ENCODE assay signal across 20 mouse cellular contexts in the genomic region with DNA sequence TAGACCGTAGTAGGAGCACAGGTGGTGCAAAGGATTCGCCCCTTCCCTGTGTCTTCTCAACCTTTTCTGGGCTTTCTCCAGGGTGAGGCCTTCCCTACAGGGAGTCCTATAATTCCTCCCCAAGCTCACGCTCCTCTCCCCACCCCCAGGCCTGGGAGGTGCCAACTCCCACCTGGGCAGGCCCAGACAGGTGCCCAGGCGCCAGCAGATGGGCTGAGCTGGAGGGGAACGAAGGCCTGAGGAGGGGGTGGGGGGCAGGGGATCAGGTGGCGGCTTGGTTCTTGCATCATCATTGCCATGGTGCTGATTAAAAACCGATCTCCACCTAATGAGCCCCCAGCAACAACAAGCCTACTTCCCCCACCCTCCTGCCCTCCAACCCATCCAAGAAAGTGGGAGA. TPM values are rescaled to one million over a fixed set of nuclear protein-coding genes. Genes with fewer than 3 reads are reported as not detected.
DNase-seq lines count a peak whose midpoint lies in the region; ATAC-seq lines count a peak whose summit lies in the region.
"Had no signal": no experiment of that assay in that cellular context is flagged by ENCODE, and none has a peak within 500 bp of the region (broad histone marks: within the 10 kb centered on the region; RNA-seq: fewer than 3 reads in every experiment).

No protein-coding gene starts in this region.

- H3K27me3 ChIP-seq in midbrain, embryonic 11.5 days (ENCODE audit: control insufficient read depth, insufficient read depth, low read length), result peaks cover 10% of the 10 kb centered on the region
- no peaks in the 10 kb centered on the region; the same call in 1 of the 2 replicates for H3K27me3 ChIP-seq in midbrain, embryonic 16.5 days (ENCODE audit: control insufficient read depth, insufficient read depth, low read depth, low read length)
- peaks cover 31% of the 10 kb centered on the region for H3K27me3 ChIP-seq in embryonic facial prominence, embryonic 15.5 days
- peaks cover 3% of the 10 kb centered on the region; the same call in 1 of the 2 replicates for H3K27me3 ChIP-seq in hindbrain, embryonic 11.5 days (ENCODE audit: control insufficient read depth, insufficient read depth, low read length)
- H3K27me3 ChIP-seq in midbrain, embryonic 14.5 days (ENCODE audit: control insufficient read depth, insufficient read depth, low read length), result no peaks in the 10 kb centered on the region

- H3K9ac ChIP-seq in midbrain, embryonic 11.5 days (ENCODE audit: low read length), result no peak overlapping the region
- H3K9ac ChIP-seq in midbrain, embryonic 16.5 days (ENCODE audit: low read depth, low read length), result no peak overlapping the region
- no peak overlapping the region for H3K9ac ChIP-seq in embryonic facial prominence, embryonic 15.5 days
- H3K9ac ChIP-seq in hindbrain, embryonic 11.5 days (ENCODE audit: low read depth, low read length), result no peak overlapping the region
- H3K9ac ChIP-seq in midbrain, embryonic 14.5 days (replicated peaks; ENCODE audit: low read length), result no peak overlapping the region
- H3K9ac ChIP-seq: kidney, embryonic 15.5 days; liver, embryonic 12.5 days; lung, embryonic 15.5 days had no signal

- intact Hi-C loops in left cerebral cortex, postnatal 25 days (cut with DNase I), result no loop called here

- DNase-seq in midbrain, embryonic 11.5 days (ENCODE audit: low spot score, missing footprints), result peak; percentile 81
- DNase-seq in hindbrain, embryonic 11.5 days (ENCODE audit: low spot score), result no peak
- no peak for DNase-seq in midbrain, embryonic 14.5 days
- no peak for DNase-seq in urinary bladder, postnatal 14 days (ENCODE audit: low spot score)
- no peak for DNase-seq in left cerebral cortex, postnatal 25 days (ENCODE audit: low spot score in 2 of 2)
- DNase-seq: adrenal gland, adult 8-10 months; cerebellum, postnatal 14 days; gastrocnemius, postnatal 14 days; thymus, adult 2 months had no signal

- H3K4me3 ChIP-seq in midbrain, embryonic 11.5 days (ENCODE audit: low read depth, low read length), result no peak overlapping the region
- no peak overlapping the region for H3K4me3 ChIP-seq in midbrain, embryonic 16.5 days (ENCODE audit: low read depth, low read length)
- H3K4me3 ChIP-seq in embryonic facial prominence, embryonic 15.5 days (replicated peaks), result no peak overlapping the region
- no peak overlapping the region for H3K4me3 ChIP-seq in hindbrain, embryonic 11.5 days (ENCODE audit: low read depth, low read length)
- no peak overlapping the region for H3K4me3 ChIP-seq in midbrain, embryonic 14.5 days (replicated peaks; ENCODE audit: low read depth, low read length)
- H3K4me3 ChIP-seq: kidney, embryonic 15.5 days; liver, embryonic 12.5 days; lung, embryonic 15.5 days; myocyte had no signal

- peaks cover 29% of the 10 kb centered on the region for H3K4me1 ChIP-seq in midbrain, embryonic 11.5 days (ENCODE audit: control insufficient read depth, insufficient read depth, low read length)
- H3K4me1 ChIP-seq in midbrain, embryonic 16.5 days (ENCODE audit: control insufficient read depth, insufficient read depth, low read length), result peaks cover 13% of the 10 kb centered on the region
- peaks cover 22% of the 10 kb centered on the region for H3K4me1 ChIP-seq in embryonic facial prominence, embryonic 15.5 days
- peaks cover 16% of the 10 kb centered on the region for H3K4me1 ChIP-seq in hindbrain, embryonic 11.5 days (replicated peaks; ENCODE audit: control insufficient read depth, insufficient read depth, low read length)
- peaks cover 41% of the 10 kb centered on the region for H3K4me1 ChIP-seq in midbrain, embryonic 14.5 days (ENCODE audit: control insufficient read depth, insufficient read depth, low read length)
- H3K4me1 ChIP-seq: liver, embryonic 12.5 days had no signal

- H3K4me2 ChIP-seq in midbrain, embryonic 11.5 days, result no peak overlapping the region
- H3K4me2 ChIP-seq in midbrain, embryonic 16.5 days (ENCODE audit: low read length), result no peak overlapping the region
- H3K4me2 ChIP-seq in embryonic facial prominence, embryonic 15.5 days (replicated peaks), result no peak overlapping the region
- H3K4me2 ChIP-seq in hindbrain, embryonic 11.5 days (replicated peaks; ENCODE audit: low read depth, low read length), result no peak overlapping the region; the same call in 1 of the 2 replicates
- H3K4me2 ChIP-seq in midbrain, embryonic 14.5 days (ENCODE audit: low read length), result no peak overlapping the region
- H3K4me2 ChIP-seq: kidney, embryonic 15.5 days; liver, embryonic 12.5 days; lung, embryonic 15.5 days had no signal

- no peaks in the 10 kb centered on the region for H3K9me3 ChIP-seq in midbrain, embryonic 11.5 days (ENCODE audit: control insufficient read depth, low read length)
- H3K9me3 ChIP-seq in midbrain, embryonic 16.5 days (replicated peaks; ENCODE audit: control insufficient read depth, low read length, poor library complexity, severe bottlenecking), result no peaks in the 10 kb centered on the region
- H3K9me3 ChIP-seq in embryonic facial prominence, embryonic 15.5 days (replicated peaks), result no peaks in the 10 kb centered on the region
- no peaks in the 10 kb centered on the region for H3K9me3 ChIP-seq in hindbrain, embryonic 11.5 days (ENCODE audit: control insufficient read depth, low read length)
- H3K9me3 ChIP-seq in midbrain, embryonic 14.5 days (ENCODE audit: control insufficient read depth, low read length), result no peaks in the 10 kb centered on the region
- H3K9me3 ChIP-seq: kidney, embryonic 15.5 days; liver, embryonic 12.5 days; lung, embryonic 15.5 days had no signal

- no peaks in the 10 kb centered on the region for H3K36me3 ChIP-seq in midbrain, embryonic 11.5 days (ENCODE audit: control insufficient read depth, insufficient read depth, low read length)
- no peaks in the 10 kb centered on the region for H3K36me3 ChIP-seq in midbrain, embryonic 16.5 days (ENCODE audit: control insufficient read depth, insufficient read depth, low read length)
- H3K36me3 ChIP-seq in embryonic facial prominence, embryonic 15.5 days, result no peaks in the 10 kb centered on the region
- no peaks in the 10 kb centered on the region for H3K36me3 ChIP-seq in hindbrain, embryonic 11.5 days (ENCODE audit: control insufficient read depth, insufficient read depth, low read length)
- no peaks in the 10 kb centered on the region for H3K36me3 ChIP-seq in midbrain, embryonic 14.5 days (ENCODE audit: control insufficient read depth, insufficient read depth, low read length)
- H3K36me3 ChIP-seq: liver, embryonic 12.5 days; lung, embryonic 15.5 days had no signal

- no peak for ATAC-seq in midbrain, embryonic 11.5 days (ENCODE audit: low FRiP score)
- no peak for ATAC-seq in midbrain, embryonic 16.5 days
- ATAC-seq in embryonic facial prominence, embryonic 15.5 days (ENCODE audit: insufficient number of reproducible peaks, low FRiP score, low TSS enrichment, low read depth), result peak; percentile 64
- 0 out of 2 replicates have a peak, but pooled peaks have one; percentile 4 for ATAC-seq in hindbrain, embryonic 11.5 days (ENCODE audit: low FRiP score)
- no peak for ATAC-seq in midbrain, embryonic 14.5 days (ENCODE audit: low FRiP score, low TSS enrichment)
- no peak for ATAC-seq in erythroid progenitor cell, adult 5-6 weeks (replicated peaks; ENCODE audit: low FRiP score, poor library complexity, severe bottlenecking)
- ATAC-seq: inflammation-experienced regulatory T-cells, adult 6 months; liver, embryonic 12.5 days had no signal

- 61% methylated on average over 7 of the region's 7 CpGs for WGBS in midbrain, embryonic 11.5 days
- 32% methylated on average over 7 of the region's 7 CpGs for WGBS in midbrain, embryonic 16.5 days
- 39% methylated on average over 7 of the region's 7 CpGs for whole genome bisulfite sequencing in embryonic facial prominence, embryonic 15.5 days
- WGBS in hindbrain, embryonic 11.5 days, result 41% methylated on average over 7 of the region's 7 CpGs
- WGBS in midbrain, embryonic 14.5 days, result 39% methylated on average over 7 of the region's 7 CpGs

- H3K27ac ChIP-seq in midbrain, embryonic 11.5 days (ENCODE audit: low read depth, low read length), result peak overlapping the region; percentile 79; the same call in 1 of the 2 replicates
- H3K27ac ChIP-seq in midbrain, embryonic 16.5 days (ENCODE audit: low read length), result no peak overlapping the region
- no peak overlapping the region for H3K27ac ChIP-seq in embryonic facial prominence, embryonic 15.5 days (replicated peaks)
- peak overlapping the region; percentile 82 for H3K27ac ChIP-seq in hindbrain, embryonic 11.5 days (ENCODE audit: low read depth, low read length)
- H3K27ac ChIP-seq in midbrain, embryonic 14.5 days (replicated peaks; ENCODE audit: low read depth, low read length), result peak overlapping the region; percentile 74
- H3K27ac ChIP-seq: kidney, embryonic 15.5 days; liver, embryonic 12.5 days; lung, embryonic 15.5 days had no signal

RNA-seq across cellular contexts. Expression of a gene that starts 1.5 kb away (rescaled TPM):
- polyA plus RNA-seq in midbrain, embryonic 11.5 days (2014; fragmentation: Nextera tagmentation; extraction: Ambion mirVana), result 10.7 and 11.0 TPM in 2 replicates
- polyA plus RNA-seq in midbrain, embryonic 16.5 days (2015; fragmentation: Nextera tagmentation; extraction: Ambion mirVana), result 0.45 and 1.2 TPM in 2 replicates
- 2.1 and 2.7 TPM in 2 replicates for polyA plus RNA-seq in embryonic facial prominence, embryonic 15.5 days (2015; fragmentation: Nextera tagmentation; extraction: Ambion mirVana)
- polyA plus RNA-seq in hindbrain, embryonic 11.5 days (2014; fragmentation: Nextera tagmentation; extraction: Ambion mirVana), result 20.5 and 22.3 TPM in 2 replicates
- 3.6 and 5.5 TPM in 2 replicates for polyA plus RNA-seq in midbrain, embryonic 14.5 days (2014; fragmentation: Nextera tagmentation; extraction: Ambion mirVana)
- not detected in 2 replicates for total RNA-seq in erythroid progenitor cell, adult 5-6 weeks (2015; ENCODE audit: low replicate concordance)
- not detected in 2 replicates for total RNA-seq in erythroid progenitor cell, adult 5-6 weeks (2017; ENCODE audit: low replicate concordance)
- total RNA-seq in left cerebral cortex, postnatal 25 days (2021), result under 1 TPM; 0.23 to 0.64 TPM
- total RNA-seq: adrenal gland, adult 8-10 months; ES-E14; gastrocnemius, postnatal 14 days; heart, adult 8-10 months had no signal
- polyA plus RNA-seq: heart, postnatal 0 days; inflammation-experienced regulatory T-cells, adult 6 months; kidney, embryonic 15.5 days; liver, embryonic 12.5 days; lung, embryonic 15.5 days had no signal

RNA-seq across cellular contexts. Expression of a gene that starts 23.5 kb away (rescaled TPM):
- 178 and 194 TPM in 2 replicates for polyA plus RNA-seq in midbrain, embryonic 11.5 days (2014; fragmentation: Nextera tagmentation; extraction: Ambion mirVana)
- 209 and 222 TPM in 2 replicates for polyA plus RNA-seq in midbrain, embryonic 16.5 days (2015; fragmentation: Nextera tagmentation; extraction: Ambion mirVana)
- polyA plus RNA-seq in embryonic facial prominence, embryonic 15.5 days (2015; fragmentation: Nextera tagmentation; extraction: Ambion mirVana), result 231 and 235 TPM in 2 replicates
- 154 and 191 TPM in 2 replicates for polyA plus RNA-seq in hindbrain, embryonic 11.5 days (2014; fragmentation: Nextera tagmentation; extraction: Ambion mirVana)
- polyA plus RNA-seq in midbrain, embryonic 14.5 days (2014; fragmentation: Nextera tagmentation; extraction: Ambion mirVana), result 96.5 and 188 TPM in 2 replicates
- 44.9 and 67.4 TPM in 2 replicates for total RNA-seq in erythroid progenitor cell, adult 5-6 weeks (2015; ENCODE audit: low replicate concordance)
- 41.3 and 47.1 TPM in 2 replicates for total RNA-seq in erythroid progenitor cell, adult 5-6 weeks (2017; ENCODE audit: low replicate concordance)
- 100 to 1,000 TPM; 146 to 154 TPM for total RNA-seq in left cerebral cortex, postnatal 25 days (2021)

RNA-seq across cellular contexts. Expression of a gene that starts 23.7 kb away (rescaled TPM):
- 107 and 108 TPM in 2 replicates for polyA plus RNA-seq in midbrain, embryonic 11.5 days (2014; fragmentation: Nextera tagmentation; extraction: Ambion mirVana)
- polyA plus RNA-seq in midbrain, embryonic 16.5 days (2015; fragmentation: Nextera tagmentation; extraction: Ambion mirVana), result 105 and 107 TPM in 2 replicates
- polyA plus RNA-seq in embryonic facial prominence, embryonic 15.5 days (2015; fragmentation: Nextera tagmentation; extraction: Ambion mirVana), result 117 and 121 TPM in 2 replicates
- polyA plus RNA-seq in hindbrain, embryonic 11.5 days (2014; fragmentation: Nextera tagmentation; extraction: Ambion mirVana), result 120 and 121 TPM in 2 replicates
- polyA plus RNA-seq in midbrain, embryonic 14.5 days (2014; fragmentation: Nextera tagmentation; extraction: Ambion mirVana), result 97.7 and 117 TPM in 2 replicates
- 43.2 and 52.0 TPM in 2 replicates for total RNA-seq in erythroid progenitor cell, adult 5-6 weeks (2015; ENCODE audit: low replicate concordance)
- 14.7 and 16.4 TPM in 2 replicates for total RNA-seq in erythroid progenitor cell, adult 5-6 weeks (2017; ENCODE audit: low replicate concordance)
- 10 to 100 TPM; 68.3 to 70.8 TPM for total RNA-seq in left cerebral cortex, postnatal 25 days (2021)

RNA-seq across cellular contexts. Expression of a gene that starts 30.6 kb away (rescaled TPM):
- 49.3 and 52.9 TPM in 2 replicates for polyA plus RNA-seq in midbrain, embryonic 11.5 days (2014; fragmentation: Nextera tagmentation; extraction: Ambion mirVana)
- polyA plus RNA-seq in midbrain, embryonic 16.5 days (2015; fragmentation: Nextera tagmentation; extraction: Ambion mirVana), result 43.7 and 44.0 TPM in 2 replicates
- 20.1 and 22.7 TPM in 2 replicates for polyA plus RNA-seq in embryonic facial prominence, embryonic 15.5 days (2015; fragmentation: Nextera tagmentation; extraction: Ambion mirVana)
- polyA plus RNA-seq in hindbrain, embryonic 11.5 days (2014; fragmentation: Nextera tagmentation; extraction: Ambion mirVana), result 60.3 and 61.6 TPM in 2 replicates
- polyA plus RNA-seq in midbrain, embryonic 14.5 days (2014; fragmentation: Nextera tagmentation; extraction: Ambion mirVana), result 52.7 and 57.3 TPM in 2 replicates
- total RNA-seq in erythroid progenitor cell, adult 5-6 weeks (2015; ENCODE audit: low replicate concordance), result 0.84 and 1.1 TPM in 2 replicates
- 0.13 and 0.83 TPM in 2 replicates for total RNA-seq in erythroid progenitor cell, adult 5-6 weeks (2017; ENCODE audit: low replicate concordance)
- 10 to 100 TPM; 13.3 to 13.5 TPM for total RNA-seq in left cerebral cortex, postnatal 25 days (2021)

Comparison
In these comparisons a context has a peak if more than half of its experiments do, and no peak if none do; other contexts are left out.
1. H3K27ac ChIP-seq: peak in midbrain, embryonic 11.5 days (single experiment), hindbrain, embryonic 11.5 days (single experiment) and midbrain, embryonic 14.5 days (single experiment); none in midbrain, embryonic 16.5 days (single experiment) and embryonic facial prominence, embryonic 15.5 days (single experiment).
2. ATAC-seq: peak in embryonic facial prominence, embryonic 15.5 days (single experiment) and hindbrain, embryonic 11.5 days (single experiment); none in midbrain, embryonic 11.5 days (single experiment), midbrain, embryonic 16.5 days (single experiment), midbrain, embryonic 14.5 days (single experiment) and erythroid progenitor cell, adult 5-6 weeks (single experiment).